Mouse (Mus musculus) heart, adult 2 months (tissue): ENCODE measurements around the gene Dpf3.

Experiments used
- EP300 ChIP-seq: fragments of 200-500 bp; IDR thresholded peaks from 2 replicates; pipeline ENCODE4 v1.6.1; 2011; ENCODE audit warnings: low read depth, low read length, control low read depth; ENCODE audit not compliant: insufficient read depth
- POLR2A ChIP-seq: fragments of 200-500 bp; IDR thresholded peaks from 2 replicates; pipeline ENCODE4 v1.6.1; 2011; ENCODE audit warnings: mild to moderate bottlenecking, low read depth, low read length, control low read depth; ENCODE audit not compliant: insufficient read depth

- TF ChIP-seq EP300 (no peak), POLR2A (no peak)
Observed at GRCm38 (mm10) chr12:83295031-83295430, 192.5 kb downstream of the Dpf3 start.
